Mouse (Mus musculus) C2C12 (cell line): ENCODE results near the gene Hdac4. TPM values are rescaled to one million over a fixed set of nuclear protein-coding genes. Genes with fewer than 3 reads are reported as not detected.

ENCODE experiments used
- H3K27me3 ChIP-seq: one replicate; pipeline ENCODE4 v1.6.1; 2011; ENCODE audit not compliant: control insufficient read depth, insufficient read depth, insufficient read length
- H3K36me3 ChIP-seq: one replicate; pipeline ENCODE4 v1.6.1; 2011; ENCODE audit not compliant: control insufficient read depth, insufficient read depth
- H3K4me3 ChIP-seq: one replicate; pipeline ENCODE4 v1.5.1; 2011; ENCODE audit warnings: mild to moderate bottlenecking, control low read depth; ENCODE audit not compliant: poor library complexity, insufficient read depth, severe bottlenecking
- H3K79me2 ChIP-seq: one replicate; pipeline ENCODE4 v1.6.1; 2011; ENCODE audit not compliant: control insufficient read depth, insufficient read depth
- H3K79me3 ChIP-seq: one replicate; pipeline ENCODE4 v1.6.1; 2011; ENCODE audit warnings: low read depth, control low read depth
- H3ac ChIP-seq: one replicate; pipeline ENCODE3; 2011; ENCODE audit warnings: low read depth; ENCODE audit not compliant: control insufficient read depth, insufficient read length
- CEBPB ChIP-seq: IDR thresholded peaks from one replicate; pipeline ENCODE4 v1.6.1; 2011; ENCODE audit warnings: low read depth, mild to moderate bottlenecking, control low read depth, moderate library complexity
- CTCF ChIP-seq: IDR thresholded peaks from one replicate; pipeline ENCODE4 v1.5.1; 2011; ENCODE audit not compliant: control insufficient read depth, insufficient read depth, insufficient read length
- FOSL1 ChIP-seq: IDR thresholded peaks from one replicate; pipeline ENCODE4 v1.8.0; 2011; ENCODE audit warnings: mild to moderate bottlenecking, low read length; ENCODE audit not compliant: poor library complexity, insufficient read depth, severe bottlenecking
- MAX ChIP-seq: IDR thresholded peaks from one replicate; pipeline ENCODE4 v1.6.1; 2011; ENCODE audit warnings: mild to moderate bottlenecking, control low read depth
- MYOD1 ChIP-seq: IDR thresholded peaks from one replicate; pipeline ENCODE4 v1.6.1; 2011; ENCODE audit warnings: low read depth; ENCODE audit not compliant: control insufficient read depth, insufficient read length
- MYOG ChIP-seq: IDR thresholded peaks from one replicate; pipeline ENCODE4 v1.6.1; 2011; ENCODE audit not compliant: control insufficient read depth, insufficient read length; ENCODE audit errors: extremely low read depth
- USF1 ChIP-seq: IDR thresholded peaks from one replicate; pipeline ENCODE4 v1.6.1; 2011; ENCODE audit warnings: low read depth, mild to moderate bottlenecking, control low read depth, moderate library complexity
- polyA plus RNA-seq: library from polyadenylated mRNA; unstranded; fragments of >200 nt; fragmentation: generic; extraction: Trizol; gene quantifications from one replicate; pipeline ENCODE4 v1.2.1, GENCODE M21; 2012; ENCODE audit warnings: missing spikeins

Hdac4 gene
- polyA plus RNA-seq, 1 experiment: 9.6 TPM

GRCm38 (mm10) chr1:92030541-92030940 is 165.0 kb downstream of the Hdac4 start:
- H3K36me3 ChIP-seq: peaks cover 3% of the 10 kb centered on the region
- no peaks in the 10 kb centered on the region for H3K79me3 ChIP-seq
- peaks cover 6% of the 10 kb centered on the region for H3K79me2 ChIP-seq
- no peak for TF ChIP-seq MYOG
- TF ChIP-seq FOSL1: no peak
- TF ChIP-seq MAX: no peak
- TF ChIP-seq MYOD1: no peak
- no peak for TF ChIP-seq CEBPB
- TF ChIP-seq USF1: no peak
- no peak for TF ChIP-seq CTCF
- H3K27me3 ChIP-seq: no peaks in the 10 kb centered on the region
- no peak overlapping the region for H3ac ChIP-seq
- H3K4me3 ChIP-seq: no peak overlapping the region

GRCm38 (mm10) chr1:92028158-92028557 is 167.3 kb downstream of the Hdac4 start:
- H3K36me3 ChIP-seq: peaks cover 3% of the 10 kb centered on the region

GRCm38 (mm10) chr1:92026351-92026750 is 169.1 kb downstream of the Hdac4 start:
- Histone ChIP-seq H3K79me2 (no peaks in the 10 kb centered on the region), H3K4me3 (no peak overlapping the region), H3K79me3 (no peaks in the 10 kb centered on the region), H3K36me3 (peaks cover 3% of the 10 kb centered on the region), H3K27me3 (no peaks in the 10 kb centered on the region), H3ac (no peak overlapping the region)
- TF ChIP-seq MAX: no peak
- no peak for TF ChIP-seq CEBPB
- TF ChIP-seq USF1: no peak
- no peak for TF ChIP-seq MYOG
- TF ChIP-seq FOSL1: no peak
- no peak for TF ChIP-seq CTCF
- TF ChIP-seq MYOD1: no peak

More at GRCm38 (mm10) chr1:92028158-92028557, 167.3 kb downstream of the Hdac4 start:
- Histone ChIP-seq H3ac (no peak overlapping the region), H3K79me2 (no peaks in the 10 kb centered on the region), H3K4me3 (no peak overlapping the region), H3K79me3 (no peaks in the 10 kb centered on the region), H3K27me3 (no peaks in the 10 kb centered on the region)
- no peak for TF ChIP-seq CTCF
- no peak for TF ChIP-seq USF1
- no peak for TF ChIP-seq FOSL1
- TF ChIP-seq MYOD1: no peak
- TF ChIP-seq MYOG: no peak
- no peak for TF ChIP-seq MAX
- TF ChIP-seq CEBPB: no peak

- Histone ChIP-seq H3ac (no peak overlapping the region), H3K4me3 (no peak overlapping the region), H3K27me3 (no peaks in the 10 kb centered on the region), H3K36me3 (peaks cover 3% of the 10 kb centered on the region), H3K79me3 (no peaks in the 10 kb centered on the region), H3K79me2 (no peaks in the 10 kb centered on the region)
- TF ChIP-seq CTCF (no peak), MYOG (no peak)
Measured at GRCm38 (mm10) chr1:92023906-92024305, 171.6 kb downstream of the Hdac4 start.

- H3K36me3 ChIP-seq: peaks cover 3% of the 10 kb centered on the region
- no peaks in the 10 kb centered on the region for H3K27me3 ChIP-seq
- no peaks in the 10 kb centered on the region for H3K79me2 ChIP-seq
- no peak overlapping the region for H3K4me3 ChIP-seq
- TF ChIP-seq CTCF (no peak), MYOD1 (no peak), MAX (no peak), FOSL1 (no peak), USF1 (no peak), CEBPB (no peak), MYOG (no peak)
- no peak overlapping the region for H3ac ChIP-seq
- no peaks in the 10 kb centered on the region for H3K79me3 ChIP-seq
Measured at GRCm38 (mm10) chr1:92022009-92022408, 173.5 kb downstream of the Hdac4 start.
